ENCODE assay signal across 8 mouse cellular contexts in genomic region chr17:23644613-23645495, GRCm38 (mm10). TPM values are rescaled to one million over a fixed set of nuclear protein-coding genes. Genes with fewer than 3 reads are reported as not detected.
DNase-seq lines count a peak whose midpoint lies in the region; ATAC-seq and TF ChIP-seq lines count a peak whose summit lies in the region.

Gene Mmp25 (minus strand): TSS chr17:23645277.

- peaks cover 4% of the 10 kb centered on the region; the same call in 1 of the 2 replicates for H3K9me3 ChIP-seq in embryonic facial prominence, embryonic 12.5 days
- H3K9me3 ChIP-seq in intestine, embryonic 15.5 days: no peaks in the 10 kb centered on the region
- no peaks in the 10 kb centered on the region for H3K9me3 ChIP-seq in midbrain, embryonic 14.5 days (ENCODE audit: control insufficient read depth, low read length)

- H3K4me3 ChIP-seq in left cerebral cortex, adult 2 months: peak within 1 kb of the TSS; percentile 34
- H3K4me3 ChIP-seq in embryonic facial prominence, embryonic 12.5 days: peak within 1 kb of the TSS; percentile 45
- peak within 1 kb of the TSS; percentile 46 for H3K4me3 ChIP-seq in intestine, embryonic 15.5 days (replicated peaks)
- H3K4me3 ChIP-seq in midbrain, embryonic 14.5 days (replicated peaks; ENCODE audit: low read depth, low read length): peak within 1 kb of the TSS; percentile 35

- H3K27me3 ChIP-seq in embryonic facial prominence, embryonic 12.5 days: peaks cover 34% of the 10 kb centered on the region
- peaks cover 13% of the 10 kb centered on the region for H3K27me3 ChIP-seq in intestine, embryonic 15.5 days (replicated peaks)
- peaks cover 13% of the 10 kb centered on the region for H3K27me3 ChIP-seq in midbrain, embryonic 14.5 days (ENCODE audit: control insufficient read depth, insufficient read depth, low read length)

- under 1% methylated on average over 56 of the region's 58 CpGs for WGBS in embryonic facial prominence, embryonic 12.5 days
- under 1% methylated on average over 58 of the region's 58 CpGs for WGBS in intestine, embryonic 15.5 days
- 1% methylated on average over 58 of the region's 58 CpGs for WGBS in midbrain, embryonic 14.5 days

- H3K36me3 ChIP-seq in embryonic facial prominence, embryonic 12.5 days: no peaks in the 10 kb centered on the region
- H3K36me3 ChIP-seq in intestine, embryonic 15.5 days: no peaks in the 10 kb centered on the region
- no peaks in the 10 kb centered on the region for H3K36me3 ChIP-seq in midbrain, embryonic 14.5 days (ENCODE audit: control insufficient read depth, insufficient read depth, low read length)

- no peak within 1 kb of the TSS for H3K27ac ChIP-seq in left cerebral cortex, adult 2 months
- H3K27ac ChIP-seq in embryonic facial prominence, embryonic 12.5 days: no peak within 1 kb of the TSS
- no peak within 1 kb of the TSS for H3K27ac ChIP-seq in intestine, embryonic 15.5 days
- no peak within 1 kb of the TSS for H3K27ac ChIP-seq in midbrain, embryonic 14.5 days (replicated peaks; ENCODE audit: low read depth, low read length)

- TF ChIP-seq CTCF in left cerebral cortex, adult 2 months (IDR thresholded peaks at IDR 0.05): no peak

- no peak for DNase-seq in left cerebral cortex, adult 2 months (ENCODE audit: extremely low spot score in 1 of 2, low spot score in 2 of 2)
- no peak for DNase-seq in left cerebral cortex, postnatal 14 days (ENCODE audit: low spot score in 2 of 2)
- DNase-seq in midbrain, embryonic 14.5 days: peak; percentile 47
- DNase-seq in thymus, postnatal 14 days: no peak
- no peak for DNase-seq in urinary bladder, postnatal 25 days (ENCODE audit: low spot score)
- no peak for DNase-seq in cerebellum, postnatal 36 days

- peak; percentile 43; the same call in 1 of the 2 replicates for ATAC-seq in embryonic facial prominence, embryonic 12.5 days (ENCODE audit: insufficient number of reproducible peaks, insufficient read depth, low FRiP score, low TSS enrichment)
- peak; percentile 66 for ATAC-seq in intestine, embryonic 15.5 days
- peak; percentile 46; the same call in 1 of the 2 replicates for ATAC-seq in midbrain, embryonic 14.5 days (ENCODE audit: low FRiP score, low TSS enrichment)

- peak within 1 kb of the TSS; percentile 74 for H3K4me2 ChIP-seq in embryonic facial prominence, embryonic 12.5 days (replicated peaks)
- peak within 1 kb of the TSS; percentile 85 for H3K4me2 ChIP-seq in intestine, embryonic 15.5 days (replicated peaks)
- H3K4me2 ChIP-seq in midbrain, embryonic 14.5 days (ENCODE audit: low read length): peak within 1 kb of the TSS; percentile 67

- intact Hi-C loops in left cerebral cortex, adult 2 months (cut with DNase I): no loop called here
- intact Hi-C loops in left cerebral cortex, postnatal 14 days (cut with DNase I): no loop called here

- H3K4me1 ChIP-seq in embryonic facial prominence, embryonic 12.5 days: peaks cover 8% of the 10 kb centered on the region; the same call in 1 of the 2 replicates
- peaks cover 10% of the 10 kb centered on the region; the same call in 1 of the 2 replicates for H3K4me1 ChIP-seq in intestine, embryonic 15.5 days (replicated peaks)
- H3K4me1 ChIP-seq in midbrain, embryonic 14.5 days (ENCODE audit: control insufficient read depth, insufficient read depth, low read length): 0 out of 2 replicates have a peak, but pooled peaks cover 6% of the 10 kb centered on the region

- peak within 1 kb of the TSS; percentile 47 for H3K9ac ChIP-seq in embryonic facial prominence, embryonic 12.5 days
- peak within 1 kb of the TSS; percentile 48 for H3K9ac ChIP-seq in intestine, embryonic 15.5 days
- H3K9ac ChIP-seq in midbrain, embryonic 14.5 days (replicated peaks; ENCODE audit: low read length): peak within 1 kb of the TSS; percentile 29; the same call in 1 of the 2 replicates

RNA-seq across cellular contexts. Expression of gene Mmp25, which starts in this region (rescaled TPM):
- total RNA-seq in left cerebral cortex, adult 2 months (2021): under 1 TPM; 0.07 to 0.12 TPM
- total RNA-seq in left cerebral cortex, postnatal 14 days (2021): 1 to 10 TPM; 1.1 to 1.2 TPM
- polyA plus RNA-seq in embryonic facial prominence, embryonic 12.5 days (2016; fragmentation: Nextera tagmentation; extraction: Ambion mirVana): 0.84 and 1.3 TPM in 2 replicates
- 0.69 and 0.79 TPM in 2 replicates for polyA plus RNA-seq in intestine, embryonic 15.5 days (2015; fragmentation: Nextera tagmentation; extraction: Ambion mirVana)
- 0.38 and 1.1 TPM in 2 replicates for polyA plus RNA-seq in midbrain, embryonic 14.5 days (2014; fragmentation: Nextera tagmentation; extraction: Ambion mirVana)

Comparison
In these comparisons a context has a peak if more than half of its experiments do, and no peak if none do; other contexts are left out.
1. Peak in ATAC-seq, H3K4me3 ChIP-seq, H3K9ac ChIP-seq and H3K4me2 ChIP-seq in intestine, embryonic 15.5 days; RNA of the gene not detected or under 1 TPM.